Mouse (Mus musculus): Measurements from ENCODE around the gene Loxl1. TPM values are rescaled to one million over a fixed set of nuclear protein-coding genes. Genes with fewer than 3 reads are reported as not detected.

The Loxl1 gene
- polyA plus RNA-seq (2012; fragmentation: generic; extraction: Trizol): 5.1 TPM
- long read RNA-seq, experiment 1, transcript Loxl1-201 (7 exons, 3,297 nt): major isoform, 51 of 81 reads
- long read RNA-seq, experiment 1, partial matches to known transcripts: 20 of 81 reads
- long read RNA-seq, experiment 1, other reads (novel, unspliced or antisense): 10 of 81 reads
- long read RNA-seq, experiment 2, transcript Loxl1-201 (7 exons, 3,297 nt): major isoform, 165 of 181 reads
- long read RNA-seq, experiment 2, partial matches to known transcripts: 7 of 181 reads
- long read RNA-seq, experiment 2, other reads (novel, unspliced or antisense): 9 of 181 reads

- H3K79me2 ChIP-seq (ENCODE audit: control insufficient read depth, insufficient read depth): no peaks in the 10 kb centered on the region
- peak within 1 kb of the TSS; percentile 38 for H3ac ChIP-seq (ENCODE audit: control insufficient read depth, insufficient read length, low read depth)
- H3K36me3 ChIP-seq (ENCODE audit: control insufficient read depth, insufficient read depth): no peaks in the 10 kb centered on the region
- no peak within 1 kb of the TSS for H3K4me3 ChIP-seq (ENCODE audit: insufficient read depth, poor library complexity, severe bottlenecking)
- no peaks in the 10 kb centered on the region for H3K27me3 ChIP-seq (ENCODE audit: control insufficient read depth, insufficient read depth, insufficient read length)
- no peaks in the 10 kb centered on the region for H3K79me3 ChIP-seq (ENCODE audit: low read depth)
- TF ChIP-seq CEBPB (IDR thresholded peaks at IDR 0.05; ENCODE audit: low read depth) (no peak), MAX (IDR thresholded peaks at IDR 0.05) (peak; percentile 49)
Observed at GRCm38 (mm10) chr9:58312944-58313359, at the start of gene Loxl1. Gene Loxl1 (minus strand): TSS chr9:58313186.

- no peak overlapping the region for H3K4me3 ChIP-seq (ENCODE audit: insufficient read depth, poor library complexity, severe bottlenecking)
- no peaks in the 10 kb centered on the region for H3K79me3 ChIP-seq (ENCODE audit: low read depth)
- H3K36me3 ChIP-seq (ENCODE audit: control insufficient read depth, insufficient read depth): no peaks in the 10 kb centered on the region
- no peak overlapping the region for H3ac ChIP-seq (ENCODE audit: control insufficient read depth, insufficient read length, low read depth)
- peaks cover 10% of the 10 kb centered on the region for H3K27me3 ChIP-seq (ENCODE audit: control insufficient read depth, insufficient read depth, insufficient read length)
- no peaks in the 10 kb centered on the region for H3K79me2 ChIP-seq (ENCODE audit: control insufficient read depth, insufficient read depth)
- TF ChIP-seq USF1 (IDR thresholded peaks at IDR 0.05; ENCODE audit: low read depth) (no peak), MYOD1 (IDR thresholded peaks at IDR 0.05; ENCODE audit: control insufficient read depth, insufficient read length, low read depth) (no peak)
Observed at GRCm38 (mm10) chr9:58361956-58362355, 49.0 kb upstream of the Loxl1 start.

GRCm38 (mm10) chr9:58361373-58361772, 48.4 kb upstream of the Loxl1 start:
- TF ChIP-seq CTCF (IDR thresholded peaks at IDR 0.05; ENCODE audit: control insufficient read depth, insufficient read depth, insufficient read length) (no peak), MAX (IDR thresholded peaks at IDR 0.05) (no peak), USF1 (IDR thresholded peaks at IDR 0.05; ENCODE audit: low read depth) (no peak), MYOG (IDR thresholded peaks at IDR 0.05; ENCODE audit: control insufficient read depth, extremely low read depth, insufficient read length) (no peak)

GRCm38 (mm10) chr9:58355262-58356050, 42.5 kb upstream of the Loxl1 start:
- Histone ChIP-seq H3ac (ENCODE audit: control insufficient read depth, insufficient read length, low read depth) (no peak overlapping the region), H3K79me2 (ENCODE audit: control insufficient read depth, insufficient read depth) (no peaks in the 10 kb centered on the region), H3K79me3 (ENCODE audit: low read depth) (no peaks in the 10 kb centered on the region), H3K4me3 (ENCODE audit: insufficient read depth, poor library complexity, severe bottlenecking) (no peak overlapping the region), H3K36me3 (ENCODE audit: control insufficient read depth, insufficient read depth) (no peaks in the 10 kb centered on the region), H3K27me3 (ENCODE audit: control insufficient read depth, insufficient read depth, insufficient read length) (peaks cover 3% of the 10 kb centered on the region)
- TF ChIP-seq CEBPB (IDR thresholded peaks at IDR 0.05; ENCODE audit: low read depth) (no peak), CTCF (IDR thresholded peaks at IDR 0.05; ENCODE audit: control insufficient read depth, insufficient read depth, insufficient read length) (no peak), MAX (IDR thresholded peaks at IDR 0.05) (no peak), USF1 (IDR thresholded peaks at IDR 0.05; ENCODE audit: low read depth) (no peak), FOSL1 (IDR thresholded peaks at IDR 0.05; ENCODE audit: insufficient read depth, low read length, poor library complexity, severe bottlenecking) (no peak), MYOG (IDR thresholded peaks at IDR 0.05; ENCODE audit: control insufficient read depth, extremely low read depth, insufficient read length) (no peak), MYOD1 (IDR thresholded peaks at IDR 0.05; ENCODE audit: control insufficient read depth, insufficient read length, low read depth) (no peak)

More at GRCm38 (mm10) chr9:58361373-58361772, 48.4 kb upstream of the Loxl1 start:
- Histone ChIP-seq H3ac (ENCODE audit: control insufficient read depth, insufficient read length, low read depth) (no peak overlapping the region), H3K36me3 (ENCODE audit: control insufficient read depth, insufficient read depth) (no peaks in the 10 kb centered on the region), H3K79me3 (ENCODE audit: low read depth) (no peaks in the 10 kb centered on the region), H3K4me3 (ENCODE audit: insufficient read depth, poor library complexity, severe bottlenecking) (no peak overlapping the region), H3K79me2 (ENCODE audit: control insufficient read depth, insufficient read depth) (no peaks in the 10 kb centered on the region), H3K27me3 (ENCODE audit: control insufficient read depth, insufficient read depth, insufficient read length) (peaks cover 10% of the 10 kb centered on the region)

- Histone ChIP-seq H3ac (ENCODE audit: control insufficient read depth, insufficient read length, low read depth) (no peak overlapping the region), H3K79me3 (ENCODE audit: low read depth) (no peaks in the 10 kb centered on the region), H3K4me3 (ENCODE audit: insufficient read depth, poor library complexity, severe bottlenecking) (no peak overlapping the region), H3K36me3 (ENCODE audit: control insufficient read depth, insufficient read depth) (no peaks in the 10 kb centered on the region), H3K79me2 (ENCODE audit: control insufficient read depth, insufficient read depth) (no peaks in the 10 kb centered on the region), H3K27me3 (ENCODE audit: control insufficient read depth, insufficient read depth, insufficient read length) (no peaks in the 10 kb centered on the region)
- TF ChIP-seq MYOG (IDR thresholded peaks at IDR 0.05; ENCODE audit: control insufficient read depth, extremely low read depth, insufficient read length): no peak
- TF ChIP-seq MAX (IDR thresholded peaks at IDR 0.05): no peak
- no peak for TF ChIP-seq MYOD1 (IDR thresholded peaks at IDR 0.05; ENCODE audit: control insufficient read depth, insufficient read length, low read depth)
- TF ChIP-seq FOSL1 (IDR thresholded peaks at IDR 0.05; ENCODE audit: insufficient read depth, low read length, poor library complexity, severe bottlenecking): no peak
- no peak for TF ChIP-seq CEBPB (IDR thresholded peaks at IDR 0.05; ENCODE audit: low read depth)
- no peak for TF ChIP-seq USF1 (IDR thresholded peaks at IDR 0.05; ENCODE audit: low read depth)
- no peak for TF ChIP-seq CTCF (IDR thresholded peaks at IDR 0.05; ENCODE audit: control insufficient read depth, insufficient read depth, insufficient read length)
Observed at GRCm38 (mm10) chr9:58354701-58355100, 41.7 kb upstream of the Loxl1 start.

- Histone ChIP-seq H3K27me3 (ENCODE audit: control insufficient read depth, insufficient read depth, insufficient read length) (no peaks in the 10 kb centered on the region), H3K79me3 (ENCODE audit: low read depth) (no peaks in the 10 kb centered on the region), H3ac (ENCODE audit: control insufficient read depth, insufficient read length, low read depth) (no peak overlapping the region), H3K36me3 (ENCODE audit: control insufficient read depth, insufficient read depth) (no peaks in the 10 kb centered on the region), H3K4me3 (ENCODE audit: insufficient read depth, poor library complexity, severe bottlenecking) (no peak overlapping the region), H3K79me2 (ENCODE audit: control insufficient read depth, insufficient read depth) (no peaks in the 10 kb centered on the region)
- no peak for TF ChIP-seq MAX (IDR thresholded peaks at IDR 0.05)
- TF ChIP-seq CEBPB (IDR thresholded peaks at IDR 0.05; ENCODE audit: low read depth): no peak
- no peak for TF ChIP-seq MYOD1 (IDR thresholded peaks at IDR 0.05; ENCODE audit: control insufficient read depth, insufficient read length, low read depth)
- no peak for TF ChIP-seq USF1 (IDR thresholded peaks at IDR 0.05; ENCODE audit: low read depth)
- TF ChIP-seq CTCF (IDR thresholded peaks at IDR 0.05; ENCODE audit: control insufficient read depth, insufficient read depth, insufficient read length): no peak
- TF ChIP-seq FOSL1 (IDR thresholded peaks at IDR 0.05; ENCODE audit: insufficient read depth, low read length, poor library complexity, severe bottlenecking): no peak
- TF ChIP-seq MYOG (IDR thresholded peaks at IDR 0.05; ENCODE audit: control insufficient read depth, extremely low read depth, insufficient read length): no peak
Observed at GRCm38 (mm10) chr9:58353224-58353623, 40.2 kb upstream of the Loxl1 start.
